Mouse (Mus musculus): ENCODE results near the gene Dmd.
"Not testable (repeated sequence)": the region's sequence is repeated elsewhere in the genome, so short reads cannot be mapped to it uniquely, and the experiment has no call there.

Gene Dmd

DNA sequence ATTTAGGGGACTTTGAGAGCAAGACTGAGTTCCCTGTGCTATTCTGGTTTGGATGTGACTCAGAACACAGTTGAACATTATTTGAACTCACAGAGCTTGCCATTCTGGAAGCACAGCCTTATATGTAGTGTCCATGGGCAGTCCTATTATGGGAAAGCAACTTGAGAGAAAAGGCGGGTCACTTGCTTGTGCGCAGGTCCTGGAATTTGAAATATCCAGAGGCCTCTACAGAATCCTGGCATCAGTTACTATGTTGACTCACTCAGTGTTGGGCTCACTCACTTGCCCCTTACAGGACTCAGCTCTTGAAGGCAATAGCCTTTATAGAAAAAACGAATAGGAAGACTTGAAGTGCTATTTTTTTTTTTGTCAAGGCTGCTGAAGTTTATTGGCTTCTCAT lies at the start of gene Dmd:
TSS of gene Dmd (plus strand) at position 241 of the 400 bp plus-strand sequence.
- DNase-seq (ENCODE audit: low spot score), result peak; percentile 2

DNA sequence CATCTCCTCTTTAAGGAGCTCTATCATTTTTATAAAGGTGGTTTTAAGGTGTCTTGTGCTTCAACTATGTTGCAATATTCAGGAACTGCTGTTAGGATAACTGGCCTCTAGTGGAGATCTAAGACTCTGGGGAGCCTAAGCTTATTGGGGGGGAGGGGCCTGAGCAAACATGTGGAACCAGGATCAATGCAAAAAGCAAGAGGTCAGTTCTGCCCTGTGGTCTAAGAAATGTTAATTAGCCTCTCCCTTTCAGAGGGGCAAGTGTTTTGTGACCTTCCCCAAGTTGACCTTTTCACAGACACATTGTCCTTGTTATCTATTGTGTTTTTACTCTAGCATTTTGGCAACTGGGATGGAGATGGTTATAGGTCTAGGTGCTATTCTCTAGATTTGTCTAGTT lies 47.2 kb upstream of the Dmd start:
- no peak for DNase-seq (ENCODE audit: low spot score)

DNA sequence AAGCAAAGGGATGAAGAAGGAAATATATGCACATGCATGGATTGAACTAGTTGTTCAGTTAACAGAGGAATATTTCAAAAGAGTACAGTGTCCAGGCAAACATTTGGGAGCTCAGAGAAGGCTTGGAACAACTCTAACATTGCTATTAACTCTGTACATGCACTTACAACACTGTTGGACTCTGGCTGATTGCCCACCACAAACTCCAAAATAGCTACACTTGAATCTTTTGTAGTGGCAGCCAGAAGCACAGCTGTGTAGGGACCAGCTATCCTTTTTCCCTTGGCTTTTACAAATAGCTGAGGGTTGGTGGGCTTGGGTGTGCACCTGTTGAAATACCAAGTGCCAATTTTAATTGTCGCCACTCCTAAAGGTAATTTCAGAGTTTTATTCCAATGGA lies 39.0 kb downstream of the Dmd start:
- DNase-seq (ENCODE audit: low spot score), result no peak

DNA sequence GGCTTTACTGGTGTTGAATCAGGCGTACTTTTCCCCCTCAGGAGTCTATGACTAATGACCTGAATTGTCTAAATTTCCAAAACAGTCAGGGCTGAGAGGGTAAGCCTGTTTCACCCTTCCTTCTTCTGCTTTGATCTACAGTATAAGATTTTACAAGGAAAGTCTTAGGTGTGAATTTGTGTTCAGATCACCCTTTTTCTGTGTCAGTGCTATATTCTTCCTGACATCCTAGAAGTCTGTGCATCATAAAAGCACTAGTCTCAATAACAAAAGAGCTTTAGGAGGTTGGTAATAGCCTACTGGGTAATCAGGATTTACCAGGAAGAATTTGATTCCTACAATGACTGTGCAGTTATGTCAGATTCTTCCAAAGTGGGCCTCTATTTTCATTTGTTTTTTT lies 101.5 kb downstream of the Dmd start:
- no peak for DNase-seq (ENCODE audit: low spot score)

DNA sequence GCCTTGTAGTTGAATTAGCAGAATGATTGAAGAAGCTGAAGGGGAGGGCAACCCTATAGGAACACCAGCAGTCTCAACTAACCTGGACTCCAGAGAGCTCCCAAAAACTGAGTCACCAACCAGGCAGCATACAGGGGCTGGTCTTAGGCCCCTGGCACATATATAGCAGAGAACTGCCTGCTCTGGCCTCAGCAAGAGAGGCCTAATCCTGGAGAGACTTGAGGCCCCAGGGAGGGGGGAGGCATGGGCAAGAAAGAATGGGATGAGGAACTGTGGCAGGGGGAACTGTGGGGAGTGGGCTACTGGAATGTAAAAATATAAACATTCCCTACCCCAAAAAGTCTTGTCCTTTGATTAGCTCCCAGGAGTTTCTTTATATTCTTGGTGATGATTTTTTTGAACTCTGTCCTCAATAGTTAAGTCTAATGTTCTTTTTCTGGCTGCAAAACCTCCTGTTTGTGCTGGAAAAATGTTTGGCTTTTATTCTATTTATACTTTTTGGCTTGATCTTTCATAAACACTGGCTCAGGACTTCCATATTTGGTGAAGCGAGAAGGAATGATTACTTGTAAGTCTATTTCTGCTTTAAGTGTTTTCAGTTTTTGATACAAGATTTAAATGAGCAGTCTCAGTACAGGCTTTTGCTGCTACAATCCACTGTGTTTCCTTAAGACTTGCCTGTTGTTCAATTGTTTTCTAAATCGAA lies 167.7 kb downstream of the Dmd start:
- no peak for DNase-seq (ENCODE audit: low spot score)

DNA sequence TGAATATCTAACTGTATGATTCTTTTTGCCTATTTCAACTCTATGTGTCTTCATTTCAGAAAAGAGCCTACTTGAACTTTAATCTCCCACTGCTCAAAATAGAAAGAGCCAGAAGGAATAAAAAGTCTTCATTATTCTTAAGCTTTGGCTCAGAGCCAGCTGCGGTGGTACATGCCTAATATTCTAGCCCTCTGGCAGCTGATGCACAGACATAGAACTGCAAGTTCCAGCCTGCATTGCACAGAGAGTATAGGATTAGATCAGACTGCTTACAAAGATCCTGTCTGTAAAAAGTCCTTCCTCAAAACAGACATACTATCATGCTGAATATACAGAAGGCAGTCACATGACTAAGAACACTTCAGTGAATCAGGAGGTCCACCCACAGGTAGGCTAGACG lies 168.5 kb downstream of the Dmd start:
- no peak for DNase-seq (ENCODE audit: low spot score)

DNA sequence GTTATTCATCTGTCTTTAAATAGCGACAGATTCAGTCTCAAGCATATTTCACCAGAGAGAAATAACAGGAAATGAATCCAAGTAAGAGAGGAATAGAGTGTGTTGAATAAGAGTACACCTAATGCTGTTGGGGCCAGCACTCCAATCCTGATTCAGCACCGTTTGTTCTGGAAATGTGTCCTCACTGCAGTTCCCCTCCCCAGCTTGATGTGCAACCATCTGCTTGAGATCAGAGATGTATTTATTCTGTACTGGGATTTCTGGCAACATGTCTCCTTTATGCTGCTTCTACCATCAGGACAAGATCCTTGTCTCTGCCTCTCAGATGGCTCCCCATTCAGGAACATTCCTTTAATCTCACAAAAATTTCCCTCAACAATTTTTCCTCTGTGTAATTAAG lies 271.9 kb downstream of the Dmd start:
- no peak for DNase-seq (ENCODE audit: low spot score)

DNA sequence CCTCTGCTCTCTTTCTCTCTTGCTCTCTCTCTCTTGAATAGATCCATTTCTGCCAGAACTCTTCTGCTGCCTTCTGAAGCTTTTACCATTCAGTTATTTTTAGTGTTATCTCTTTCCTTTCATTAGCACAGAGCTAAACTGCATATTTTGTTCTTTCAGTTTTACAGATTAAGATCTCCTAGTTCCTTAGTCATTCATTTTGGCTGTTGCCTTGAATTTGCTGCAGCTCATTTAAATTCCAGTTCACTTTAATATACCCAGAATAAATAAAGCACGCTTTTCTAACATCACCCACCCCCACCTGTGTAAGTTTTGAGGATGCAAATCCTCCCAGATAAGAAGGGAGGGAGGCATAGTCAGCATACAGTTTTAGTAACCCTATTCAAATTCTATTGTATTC lies 272.4 kb downstream of the Dmd start:
- DNase-seq (ENCODE audit: low spot score), result no peak

DNA sequence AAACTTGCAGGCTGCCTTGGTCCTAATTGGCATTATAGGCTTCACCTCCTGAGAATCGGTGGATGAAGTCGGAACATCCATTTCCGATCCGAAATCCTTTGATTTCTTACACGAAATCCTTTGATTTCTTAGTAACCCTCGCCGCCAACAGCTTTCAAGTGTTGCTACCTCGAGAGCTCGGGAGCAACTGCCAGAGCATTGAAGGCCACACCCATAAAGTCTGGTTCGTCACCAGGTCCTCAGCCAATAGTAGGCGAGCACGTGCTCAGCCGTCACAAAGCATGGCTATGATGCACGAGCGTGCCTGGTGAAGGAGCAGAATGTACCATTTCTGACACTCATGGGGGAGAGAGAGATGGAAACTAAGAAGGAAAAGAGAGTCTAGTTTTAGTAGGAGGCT lies 538.9 kb downstream of the Dmd start, which contains the start of gene Tsga8:
TSS of gene Tsga8 (minus strand) at position 327 of the 400 bp plus-strand sequence.
- no peak for DNase-seq (ENCODE audit: low spot score)

DNA sequence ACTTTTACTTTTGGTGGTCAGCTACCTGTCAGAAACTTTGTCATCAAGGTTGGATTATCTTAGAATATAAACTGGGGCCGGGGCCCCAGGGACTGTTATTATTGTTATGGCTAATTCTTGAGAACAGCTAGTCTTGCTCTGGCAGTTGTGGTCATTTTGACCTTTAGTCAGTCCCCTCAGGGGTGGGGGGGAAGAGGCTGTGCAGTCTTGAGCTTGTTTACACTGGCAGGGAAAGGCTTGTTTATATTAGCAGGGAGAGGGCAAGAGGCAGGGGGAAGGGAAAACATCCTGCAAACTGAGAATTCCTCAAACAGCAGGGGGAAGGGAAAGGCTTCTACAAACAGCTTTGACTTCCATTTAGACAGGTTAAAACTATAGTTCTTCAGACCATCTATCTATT lies 726.3 kb downstream of the Dmd start:
- no peak for DNase-seq (ENCODE audit: low spot score)

DNA sequence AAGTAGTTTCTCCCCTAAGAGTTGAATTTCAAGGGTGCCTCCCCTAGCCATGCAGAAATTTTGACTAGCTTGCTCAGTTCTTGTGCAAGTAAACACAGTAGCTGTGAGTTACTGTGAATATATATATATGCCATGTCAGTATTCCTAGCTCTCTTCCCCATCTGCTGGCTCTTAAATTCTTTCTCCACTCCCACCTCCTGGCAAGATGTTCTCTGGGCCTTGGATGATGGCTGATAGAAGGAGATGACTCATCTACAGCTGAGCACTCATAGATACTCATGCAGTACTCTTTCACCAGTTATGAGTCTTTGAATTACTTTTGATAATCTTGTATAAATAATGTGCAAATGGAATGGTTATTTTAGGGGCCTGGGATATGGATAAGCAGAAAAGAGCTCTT lies 737.9 kb downstream of the Dmd start:
- no peak for DNase-seq (ENCODE audit: low spot score)

DNA sequence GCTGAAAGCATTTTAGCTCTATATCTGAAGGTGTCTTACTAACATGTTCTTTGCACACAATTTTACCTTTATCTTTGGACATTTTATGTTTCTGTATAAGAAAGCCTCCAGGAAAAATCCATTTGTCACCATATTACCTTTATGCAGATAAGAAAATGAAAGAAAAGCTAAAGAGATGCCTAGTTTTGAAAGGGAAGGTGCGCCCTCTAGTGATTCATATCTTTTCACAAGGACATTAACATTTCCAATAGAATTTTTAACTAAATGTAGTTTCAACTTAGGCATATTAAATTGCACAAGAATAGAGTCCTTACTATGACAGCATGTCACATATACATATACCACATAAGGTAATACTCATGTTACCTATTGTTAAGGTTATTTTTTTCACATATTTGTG lies 791.9 kb downstream of the Dmd start:
- DNase-seq (ENCODE audit: low spot score), result no peak

DNA sequence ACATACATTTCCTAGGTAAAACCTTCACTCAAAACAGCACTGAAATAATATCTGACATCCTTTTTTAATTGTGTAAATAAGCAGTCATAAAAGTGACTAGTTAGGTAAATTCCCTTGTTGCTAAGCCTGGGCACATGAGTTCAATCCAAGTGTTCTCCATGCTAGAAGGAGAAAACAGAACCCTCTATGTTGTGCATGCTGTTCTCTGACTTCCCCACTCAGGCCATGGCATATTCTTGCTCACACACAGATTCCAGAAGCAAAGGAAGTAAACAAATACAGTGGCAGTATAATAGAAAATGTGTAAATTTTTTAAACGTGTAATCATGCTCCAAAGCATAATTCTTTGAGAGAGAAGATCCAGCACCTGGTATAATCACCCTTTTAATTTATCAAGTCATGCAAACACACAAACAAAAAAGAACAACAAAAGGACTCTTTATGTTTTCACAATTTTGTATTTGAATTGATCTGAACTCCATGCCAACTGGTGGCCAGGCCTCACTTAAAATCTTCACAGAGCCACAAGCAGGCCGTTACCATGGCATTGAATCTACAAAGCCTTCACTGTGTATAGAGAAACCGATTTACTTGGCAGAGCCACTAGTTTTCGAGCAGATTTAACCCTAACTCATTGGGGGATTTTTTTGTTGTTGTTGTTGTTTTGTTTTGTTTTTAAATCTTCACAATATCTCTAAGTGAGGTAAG lies 797.8 kb downstream of the Dmd start:
- no peak for DNase-seq (ENCODE audit: low spot score)

DNA sequence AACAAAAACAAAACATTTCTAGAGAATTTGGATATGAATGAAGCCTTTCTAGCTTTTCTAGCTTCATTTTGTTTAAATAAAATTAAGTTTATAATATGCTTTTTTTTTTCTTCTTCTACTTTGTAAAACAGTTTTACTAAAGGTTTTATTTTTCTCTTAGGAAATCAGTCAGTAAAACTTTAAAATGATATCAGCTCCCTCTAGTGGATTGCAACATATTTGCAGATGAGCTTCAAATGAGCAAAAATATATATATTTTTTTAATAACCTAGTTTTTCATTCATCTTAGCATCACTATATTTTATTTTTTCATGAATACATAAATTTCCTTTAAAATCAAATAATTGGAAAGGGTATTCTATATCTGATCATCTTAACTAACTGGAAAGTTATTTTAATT lies 838.7 kb downstream of the Dmd start:
- DNase-seq (ENCODE audit: low spot score), result no peak

DNA sequence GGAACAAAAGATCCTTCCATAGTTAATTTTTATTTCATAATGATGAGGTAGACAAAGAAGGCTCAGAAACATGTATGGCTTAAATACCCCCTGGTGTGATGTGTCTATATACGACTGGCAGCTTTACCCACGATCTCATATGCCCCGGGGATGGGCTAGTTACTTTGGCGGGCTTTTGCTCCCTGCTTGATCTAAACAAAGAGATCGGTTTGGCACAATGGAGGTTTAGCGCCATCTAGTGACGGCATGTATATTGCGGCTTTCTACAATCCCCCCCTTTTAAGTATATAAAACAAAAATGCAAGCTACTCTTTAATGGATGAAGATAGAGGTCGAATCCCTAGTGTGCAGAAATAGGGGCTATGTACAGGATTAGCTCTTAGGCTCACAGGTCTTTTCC lies 918.8 kb downstream of the Dmd start:
- DNase-seq (ENCODE audit: low spot score), result not testable (repeated sequence)

DNA sequence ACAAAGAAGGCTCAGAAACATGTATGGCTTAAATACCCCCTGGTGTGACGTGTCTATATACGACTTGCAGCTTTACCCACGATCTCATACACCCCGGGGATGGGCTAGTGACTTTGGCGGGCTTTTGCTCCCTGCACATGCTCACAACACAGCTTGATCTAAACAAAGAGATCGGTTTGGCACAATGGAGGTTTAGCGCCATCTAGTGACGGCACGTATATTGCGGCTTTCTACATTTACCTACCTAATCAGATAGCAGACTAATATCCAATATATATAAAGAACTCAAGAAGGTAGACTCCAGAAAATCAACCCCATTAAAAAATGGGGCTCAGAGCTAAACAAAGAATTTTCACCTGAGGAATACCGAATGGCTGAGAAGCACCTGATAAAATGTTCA lies 926.7 kb downstream of the Dmd start:
- peak; percentile 5 for DNase-seq (ENCODE audit: low spot score)

DNA sequence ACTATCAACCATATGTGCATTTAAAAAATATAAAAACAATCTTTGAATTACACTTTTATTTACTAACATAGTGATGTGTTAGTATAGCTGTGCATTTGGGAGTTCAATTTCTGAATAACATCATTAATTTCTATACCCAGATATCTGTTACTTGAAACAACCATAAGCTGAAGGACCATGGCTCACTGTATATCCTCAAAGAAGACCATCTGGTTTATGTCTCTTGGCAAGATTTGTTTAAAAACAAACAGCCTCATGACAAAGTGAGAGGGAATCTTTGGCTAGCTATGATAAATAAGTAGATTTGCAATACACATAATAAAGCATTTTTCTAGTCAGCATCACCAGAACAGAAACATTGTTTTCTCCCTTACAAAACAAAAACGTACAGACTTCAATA lies 1027.2 kb downstream of the Dmd start:
- no peak for DNase-seq (ENCODE audit: low spot score)

DNA sequence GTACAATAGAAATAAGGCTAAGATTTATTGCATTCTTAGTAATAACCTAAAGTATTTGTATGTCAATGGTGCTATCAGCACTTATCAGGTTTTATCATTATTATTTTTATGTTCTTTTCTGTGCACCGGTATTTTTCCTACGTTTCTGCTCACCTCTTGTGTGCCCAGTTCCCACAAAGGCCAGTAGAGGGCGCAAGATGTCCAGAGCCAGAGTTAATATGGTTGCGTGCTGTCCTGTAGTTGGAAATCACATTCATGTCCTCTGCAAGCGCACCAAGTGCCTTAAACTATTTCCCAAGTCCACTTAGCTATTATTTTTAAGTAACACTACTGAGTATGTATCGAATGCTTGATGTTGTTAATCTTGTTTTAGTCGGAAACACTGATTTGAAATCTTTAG lies 1052.6 kb downstream of the Dmd start:
- peak; percentile 15 for DNase-seq (ENCODE audit: low spot score)

DNA sequence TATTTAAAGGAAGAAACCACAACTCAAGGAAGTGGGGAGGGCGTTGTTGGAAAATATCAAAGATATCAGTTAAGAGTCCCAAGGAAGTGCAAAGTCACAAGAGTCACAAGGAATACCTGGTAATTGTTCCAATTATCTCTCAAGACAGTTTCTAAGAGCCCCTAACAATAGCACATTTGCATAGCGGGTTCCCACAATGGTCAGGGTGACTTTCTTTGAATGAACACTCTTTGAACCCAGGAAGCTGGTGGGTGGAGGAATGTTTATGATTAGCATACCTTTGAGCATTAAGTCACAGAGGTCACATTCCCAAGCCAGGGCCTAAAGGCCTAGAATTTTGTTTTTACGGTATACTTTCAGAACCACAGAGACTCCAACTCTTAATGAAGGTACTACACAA lies 1113.8 kb downstream of the Dmd start:
- DNase-seq (ENCODE audit: low spot score), result not testable (repeated sequence)

DNA sequence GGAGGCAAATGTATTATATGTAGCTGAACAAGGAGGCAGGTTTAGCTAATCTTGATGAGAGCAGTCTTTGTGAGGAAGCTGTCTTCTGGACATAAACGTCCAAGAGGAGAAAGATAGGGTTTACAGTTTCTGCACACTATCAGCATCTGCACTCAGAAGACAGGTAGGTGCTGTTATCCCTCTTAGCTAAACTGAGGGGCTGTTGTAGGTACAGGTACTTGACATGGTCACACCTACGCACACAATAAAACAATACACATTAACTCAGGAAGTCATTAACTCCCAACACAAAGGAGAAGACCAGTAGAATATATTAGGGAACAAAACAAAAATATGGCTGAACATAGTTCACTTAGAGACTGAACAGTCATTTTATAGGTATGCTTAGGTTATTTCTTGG lies 1217.2 kb downstream of the Dmd start:
- no peak for DNase-seq (ENCODE audit: low spot score)

DNA sequence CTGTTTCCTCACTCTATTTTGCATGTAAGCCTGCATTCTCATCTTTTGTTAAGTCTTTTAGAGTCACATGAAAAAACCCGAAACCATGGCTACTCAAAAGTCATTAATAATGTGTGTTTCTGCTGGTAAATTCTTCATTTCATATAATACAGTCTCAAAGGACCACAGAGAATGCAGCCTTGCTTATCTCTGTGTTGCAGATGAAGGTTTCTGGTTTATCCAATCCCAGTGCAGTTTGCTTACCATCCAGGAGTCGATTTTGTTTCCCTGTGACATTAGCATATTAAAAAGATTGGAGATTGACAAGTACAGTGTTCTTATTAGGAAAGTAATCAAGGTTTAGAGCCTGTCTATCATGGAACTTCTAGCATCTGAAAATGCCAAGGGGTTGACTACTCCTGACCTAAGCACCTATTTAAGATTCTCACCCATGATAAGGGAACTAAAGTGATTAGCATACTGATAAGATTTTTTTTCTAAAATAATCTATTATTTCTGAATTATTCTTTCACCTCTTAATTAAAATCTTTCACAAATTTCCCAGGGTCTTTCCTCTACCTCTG lies 1292.7 kb downstream of the Dmd start:
- DNase-seq (ENCODE audit: low spot score), result no peak

DNA sequence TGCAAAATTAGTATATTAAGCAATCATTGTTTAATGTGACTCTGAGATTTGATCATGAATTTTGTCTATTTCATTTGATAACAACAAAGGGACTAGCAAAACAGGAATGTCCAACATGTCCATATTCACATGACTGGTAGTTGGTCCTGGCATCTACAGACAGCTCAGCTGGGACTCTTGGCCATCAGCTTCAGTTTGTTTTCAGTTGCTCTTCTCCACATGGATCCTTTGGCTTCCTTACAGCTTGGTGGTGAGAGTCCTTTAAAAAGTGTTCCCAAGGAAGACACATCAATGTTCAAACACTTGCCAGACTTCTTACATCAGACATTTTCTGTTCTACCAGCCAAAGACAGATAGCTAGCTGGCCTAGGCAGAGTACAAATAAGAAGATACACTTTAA lies 1381.9 kb downstream of the Dmd start:
- no peak for DNase-seq (ENCODE audit: low spot score)

DNA sequence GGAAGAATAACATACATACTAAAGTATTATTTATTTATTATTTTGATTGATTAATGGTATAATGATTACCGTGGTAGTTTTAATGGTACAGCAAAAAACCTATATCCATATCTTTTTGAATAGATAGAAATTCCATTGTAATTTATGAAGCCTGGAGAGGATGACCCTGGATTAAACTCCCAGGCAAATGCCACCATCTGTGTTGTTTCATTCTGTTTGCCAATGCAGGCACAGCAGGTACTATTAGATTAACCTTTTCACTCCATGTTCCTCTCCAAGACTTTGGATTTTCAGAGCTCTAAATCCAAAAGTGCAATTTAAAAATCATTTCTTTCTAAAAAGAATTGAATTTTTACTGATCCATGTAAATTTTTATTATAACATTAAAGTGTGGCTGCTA lies 1383.5 kb downstream of the Dmd start:
- DNase-seq (ENCODE audit: low spot score), result no peak

DNA sequence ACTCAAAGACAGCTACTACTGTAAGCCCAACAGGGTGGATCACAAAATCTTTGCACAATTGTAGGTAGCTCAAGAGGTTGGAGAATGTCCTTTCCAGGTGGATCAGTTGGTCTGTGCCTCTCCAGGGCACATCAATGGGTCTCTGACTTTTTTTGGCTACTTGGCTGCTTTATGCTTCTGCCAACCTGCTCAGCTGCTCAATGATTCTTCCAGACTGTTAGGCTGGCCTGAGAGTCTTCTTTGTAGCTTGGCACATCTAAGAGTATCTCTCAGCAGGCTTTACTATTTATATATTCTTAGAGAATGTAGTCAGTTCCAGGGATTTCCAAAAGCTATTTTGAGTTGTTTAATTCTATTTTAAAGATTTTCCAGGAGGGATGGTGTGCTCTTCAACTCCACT lies 1416.3 kb downstream of the Dmd start:
- DNase-seq (ENCODE audit: low spot score), result no peak
